Mouse (Mus musculus) heart, embryonic 14.5 days (tissue): ENCODE data around the gene Ffar1. TPM values are rescaled to one million over a fixed set of nuclear protein-coding genes. Genes with fewer than 3 reads are reported as not detected.

Experiments used
- ATAC-seq: fragments of 200-750 bp; cut with Nextera tagmentation; 2 replicates; pipeline ENCODE4 v1.8.0; 2017; ENCODE audit warnings: low read depth, moderate TSS enrichment; ENCODE audit not compliant: insufficient number of reproducible peaks, insufficient read depth, low FRiP score
- H3K27ac ChIP-seq, 2 experiments: fragments of 200-500 bp in 1 of 2; fragments of 300-500 bp in 1 of 2; sonication (generic) in 1 of 2; replicated peaks in 1 of 2; 2 replicates each; pipeline ENCODE4 v1.5.1; 2012 to 2014; ENCODE audit warnings: low read depth in 2 of 2, low read length in 2 of 2, control low read depth in 1 of 2, mild to moderate bottlenecking in 1 of 2, mixed read lengths in 1 of 2; ENCODE audit not compliant: control insufficient read depth in 1 of 2, insufficient read depth in 1 of 2
- H3K27me3 ChIP-seq: fragments of 300-500 bp; sonication (generic); 2 replicates; pipeline ENCODE4 v1.6.1; 2014; ENCODE audit warnings: mild to moderate bottlenecking, low read length, control low read depth; ENCODE audit not compliant: control insufficient read depth, insufficient read depth
- H3K36me3 ChIP-seq: fragments of 300-500 bp; sonication (generic); 2 replicates; pipeline ENCODE4 v1.6.1; 2014; ENCODE audit warnings: mild to moderate bottlenecking, control low read depth, low read length, mixed read lengths; ENCODE audit not compliant: control insufficient read depth, insufficient read depth
- H3K4me1 ChIP-seq, 2 experiments: fragments of 200-500 bp in 1 of 2; fragments of 300-500 bp in 1 of 2; sonication (generic) in 1 of 2; 2 replicates each; pipeline ENCODE4 v1.6.1; 2012 to 2014; ENCODE audit warnings: low read length in 2 of 2, control low read depth in 1 of 2, mixed read lengths in 1 of 2; ENCODE audit not compliant: control insufficient read depth in 2 of 2, insufficient read depth in 2 of 2
- H3K4me2 ChIP-seq: fragments of 300-500 bp; sonication (generic); 2 replicates; pipeline ENCODE4 v1.6.1; 2014; ENCODE audit warnings: mild to moderate bottlenecking, low read length
- H3K4me3 ChIP-seq, 2 experiments: fragments of 200-500 bp in 1 of 2; fragments of 300-500 bp in 1 of 2; sonication (generic) in 1 of 2; 2 replicates each; pipeline ENCODE4 v1.5.1; 2012 to 2014; ENCODE audit warnings: low read length in 2 of 2, mild to moderate bottlenecking in 2 of 2, control low read depth in 1 of 2, low read depth in 1 of 2, moderate library complexity in 1 of 2; ENCODE audit not compliant: control insufficient read depth in 1 of 2, insufficient read depth in 1 of 2
- H3K9ac ChIP-seq: fragments of 300-500 bp; sonication (generic); 2 replicates; pipeline ENCODE4 v1.6.1; 2014; ENCODE audit warnings: mild to moderate bottlenecking, low read length
- H3K9me3 ChIP-seq: fragments of 300-500 bp; sonication (generic); 2 replicates; pipeline ENCODE4 v1.6.1; 2016; ENCODE audit warnings: low read length, control low read depth; ENCODE audit not compliant: control insufficient read depth
- WGBS: fragments of 180-500 bp; shearing (Covaris S2); extraction: QIAGEN DNeasy Blood & Tissue Kit; methylation state at CpG from one replicate; pipeline ENCODE4 v1.1.7; 2014; 5-methylcytosine and 5-hydroxymethylcytosine counted together
- polyA plus RNA-seq: library from polyadenylated mRNA; unstranded; fragments of >200 nt; fragmentation: Nextera tagmentation; extraction: Ambion mirVana; gene quantifications from 2 replicates; pipeline ENCODE4 v1.2.1, GENCODE M21; 2014

Ffar1 gene
- polyA plus RNA-seq, 1 experiment from 2014 or later, result not detected

DNA sequence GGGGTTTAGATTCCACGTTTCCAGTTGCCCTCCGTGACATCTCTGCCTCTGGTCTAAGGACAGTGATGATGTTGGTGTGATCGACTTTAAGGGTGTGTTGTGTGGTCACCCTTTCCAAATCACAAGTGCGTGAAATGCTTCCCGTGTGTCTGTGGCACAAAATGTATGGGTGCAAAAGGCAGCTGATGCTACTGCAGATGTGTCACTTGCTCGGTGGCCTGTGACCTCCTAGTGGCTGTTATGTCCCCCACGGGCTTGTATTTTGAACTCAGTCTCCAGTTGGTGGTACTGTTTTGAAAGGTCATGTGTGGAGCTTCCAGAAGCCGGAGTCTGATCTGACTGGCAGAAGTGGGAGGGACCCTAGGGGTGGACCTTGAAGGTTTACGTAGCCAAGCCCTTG, 30.4 kb upstream of the Ffar1 start:
- H3K4me2 ChIP-seq, result no peak overlapping the region
- ATAC-seq, result no peak

DNA sequence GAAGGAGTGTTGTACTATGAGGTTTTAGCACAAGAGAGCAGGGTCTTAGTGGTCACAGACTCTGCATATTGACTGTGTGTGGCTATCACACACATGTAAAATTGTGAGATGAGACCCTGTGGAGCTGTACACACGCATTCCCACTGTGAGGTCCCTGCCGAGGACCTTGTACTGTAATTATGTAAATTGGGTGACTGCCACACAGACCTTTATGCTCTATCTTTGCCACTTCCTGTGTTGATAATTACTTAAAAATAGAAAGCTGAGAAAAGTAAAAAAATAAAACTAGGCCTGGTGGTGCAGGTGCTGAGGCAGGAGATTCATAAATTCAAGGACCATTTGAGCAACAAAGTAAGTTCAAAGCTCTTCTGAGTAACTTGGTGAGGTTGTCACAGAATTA, 29.3 kb upstream of the Ffar1 start:
- H3K36me3 ChIP-seq, result no peaks in the 10 kb centered on the region
- WGBS, result 50% methylated on average over 2 of the region's 2 CpGs
- no peaks in the 10 kb centered on the region for H3K27me3 ChIP-seq
- H3K9me3 ChIP-seq, result no peaks in the 10 kb centered on the region
- no peak overlapping the region for H3K27ac ChIP-seq
- H3K4me2 ChIP-seq, result no peak overlapping the region
- H3K9ac ChIP-seq, result no peak overlapping the region
- ATAC-seq, result no peak
- no peaks in the 10 kb centered on the region for H3K4me1 ChIP-seq
- no peak overlapping the region for H3K4me3 ChIP-seq

More for the DNA sequence above, 30.4 kb upstream of the Ffar1 start:
- no peak overlapping the region for H3K9ac ChIP-seq
- H3K4me1 ChIP-seq, result no peaks in the 10 kb centered on the region
- H3K27me3 ChIP-seq, result no peaks in the 10 kb centered on the region
- H3K9me3 ChIP-seq, result no peaks in the 10 kb centered on the region
- H3K4me3 ChIP-seq, result no peak overlapping the region
- H3K36me3 ChIP-seq, result no peaks in the 10 kb centered on the region
- H3K27ac ChIP-seq, result no peak overlapping the region
- WGBS, result 83% methylated on average over 9 of the region's 9 CpGs

DNA sequence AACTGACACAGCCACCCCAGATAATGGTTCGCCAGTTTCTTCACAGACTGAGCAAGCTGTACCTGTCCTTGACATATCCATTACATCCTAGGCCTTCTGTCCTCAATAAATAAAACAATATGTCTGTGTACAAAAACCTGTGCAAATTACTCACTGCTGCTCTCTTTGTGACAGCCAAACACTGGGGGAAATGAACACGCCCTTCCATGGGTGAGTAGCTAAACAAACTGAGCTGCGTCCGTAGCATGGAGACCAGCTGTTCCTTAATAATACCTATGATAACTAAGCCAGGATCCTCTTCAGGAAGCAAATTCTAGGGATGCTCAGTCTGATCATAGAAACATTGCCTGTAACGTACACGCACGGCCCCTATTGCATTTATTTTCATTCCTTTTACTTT, 27.4 kb upstream of the Ffar1 start:
- 79% methylated on average over 7 of the region's 7 CpGs for WGBS
- ATAC-seq, result no peak

DNA sequence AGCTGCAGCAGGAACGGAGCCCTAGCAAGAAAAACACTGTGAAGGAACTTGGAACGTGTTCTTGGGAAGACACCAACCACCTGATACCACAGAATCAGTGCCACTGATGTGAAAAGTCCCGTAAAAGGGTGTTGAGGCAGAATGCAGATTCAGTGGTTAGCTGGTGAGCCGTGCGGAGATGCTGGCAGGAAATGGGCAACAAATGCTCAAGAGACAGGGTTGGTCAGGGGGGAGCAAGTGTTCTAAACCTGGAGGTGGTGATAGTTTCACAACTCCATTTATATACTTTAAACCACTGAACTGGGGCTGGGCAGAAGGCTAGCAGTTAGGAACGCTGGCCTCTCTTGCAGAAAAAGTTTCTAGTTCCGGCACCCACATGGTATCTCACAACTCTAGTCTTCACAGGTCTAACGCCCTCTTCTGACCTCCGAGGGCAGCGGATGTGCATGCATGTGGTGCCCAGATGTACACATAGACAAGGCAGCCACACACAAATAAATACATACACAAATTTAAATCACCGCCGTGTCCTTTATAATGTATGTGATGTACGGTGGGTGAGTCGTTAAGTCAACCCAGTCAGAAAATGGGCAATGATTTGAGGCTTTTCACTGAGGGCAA, 26.3 kb upstream of the Ffar1 start:
- no peaks in the 10 kb centered on the region for H3K36me3 ChIP-seq
- no peak for ATAC-seq
- WGBS, result 75% methylated on average over 14 of the region's 14 CpGs
- H3K9me3 ChIP-seq, result no peaks in the 10 kb centered on the region
- H3K4me2 ChIP-seq, result no peak overlapping the region
- no peak overlapping the region for H3K9ac ChIP-seq
- H3K27me3 ChIP-seq, result no peaks in the 10 kb centered on the region
- no peak overlapping the region for H3K27ac ChIP-seq
- H3K4me1 ChIP-seq, result no peaks in the 10 kb centered on the region
- no peak overlapping the region for H3K4me3 ChIP-seq

More for the DNA sequence above, 27.4 kb upstream of the Ffar1 start:
- no peaks in the 10 kb centered on the region for H3K36me3 ChIP-seq
- H3K4me1 ChIP-seq, result no peaks in the 10 kb centered on the region
- no peaks in the 10 kb centered on the region for H3K27me3 ChIP-seq
- no peaks in the 10 kb centered on the region for H3K9me3 ChIP-seq
- H3K4me2 ChIP-seq, result no peak overlapping the region
- no peak overlapping the region for H3K4me3 ChIP-seq
- no peak overlapping the region for H3K9ac ChIP-seq
- no peak overlapping the region for H3K27ac ChIP-seq

DNA sequence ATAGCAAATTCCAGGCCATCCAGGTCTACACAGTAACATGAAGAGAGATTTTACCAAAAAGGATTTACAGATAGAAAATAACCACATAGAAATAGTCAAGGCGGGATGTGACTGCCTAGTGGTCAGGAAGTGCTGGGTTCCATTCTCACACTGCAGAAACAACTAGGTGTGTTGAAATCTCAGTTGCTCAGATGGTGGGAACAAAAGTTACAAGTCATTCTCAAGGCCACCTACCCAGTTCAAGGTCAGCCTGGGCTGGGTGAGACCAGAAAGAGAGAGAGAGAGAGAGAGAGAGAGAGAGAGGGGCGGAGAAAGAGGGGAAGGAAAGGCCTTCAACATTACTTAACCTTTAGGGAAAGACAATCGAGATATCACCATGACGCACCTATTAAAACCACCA, 25.5 kb upstream of the Ffar1 start:
- Histone ChIP-seq H3K27ac (no peak overlapping the region), H3K4me3 (no peak overlapping the region), H3K9ac (no peak overlapping the region), H3K4me2 (no peak overlapping the region), H3K27me3 (no peaks in the 10 kb centered on the region), H3K36me3 (no peaks in the 10 kb centered on the region), H3K9me3 (no peaks in the 10 kb centered on the region), H3K4me1 (no peaks in the 10 kb centered on the region)
- 78% methylated on average over 4 of the region's 4 CpGs for WGBS
- no peak for ATAC-seq

DNA sequence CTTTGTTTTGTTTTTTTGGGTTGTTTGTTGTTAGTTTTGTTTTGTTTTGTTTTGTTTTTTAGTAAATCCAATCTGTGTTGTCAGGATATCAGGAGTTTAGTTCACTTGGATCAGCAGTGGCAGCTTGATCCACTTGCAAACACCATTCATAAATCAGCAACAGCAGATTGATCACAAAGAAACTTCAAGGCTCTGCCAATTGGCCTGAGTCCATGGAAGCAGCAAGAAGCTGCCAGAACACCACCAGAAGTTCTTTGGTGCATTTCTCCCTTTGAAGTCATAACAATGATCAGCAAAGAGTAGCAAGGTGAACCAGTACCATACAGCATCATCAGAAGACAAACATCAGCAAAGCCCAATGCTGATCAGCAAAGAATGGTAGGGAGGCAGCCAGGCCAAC, 22.7 kb upstream of the Ffar1 start:
- ATAC-seq, result no peak

DNA sequence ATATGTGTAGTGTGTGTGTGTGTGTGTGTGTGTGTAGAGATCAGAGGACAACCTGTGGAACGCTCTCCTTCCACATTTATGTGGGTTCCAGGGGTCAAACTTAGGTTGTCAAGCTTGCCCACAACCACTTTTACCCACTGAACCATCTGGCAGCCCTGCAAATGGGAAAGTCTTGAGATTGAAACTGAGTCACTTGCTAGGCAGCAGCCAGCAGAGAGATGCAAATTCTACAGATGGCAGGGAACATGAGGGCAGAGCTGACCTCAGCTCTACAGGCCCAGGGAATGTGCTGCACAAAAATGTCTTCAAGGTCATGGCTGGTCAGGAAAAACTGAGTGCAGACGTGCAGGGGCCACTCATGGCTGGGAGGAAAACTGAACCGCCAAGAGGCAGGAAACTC, 20.0 kb upstream of the Ffar1 start:
- no peak overlapping the region for H3K9ac ChIP-seq
- no peaks in the 10 kb centered on the region for H3K36me3 ChIP-seq
- H3K4me1 ChIP-seq, result no peaks in the 10 kb centered on the region
- no peaks in the 10 kb centered on the region for H3K9me3 ChIP-seq
- no peak overlapping the region for H3K27ac ChIP-seq
- H3K27me3 ChIP-seq, result no peaks in the 10 kb centered on the region
- no peak for ATAC-seq
- WGBS, result 70% methylated on average over 3 of the region's 3 CpGs
- H3K4me3 ChIP-seq, result no peak overlapping the region
- H3K4me2 ChIP-seq, result no peak overlapping the region

More for the DNA sequence above, 22.7 kb upstream of the Ffar1 start:
- Histone ChIP-seq H3K4me2 (no peak overlapping the region), H3K9ac (no peak overlapping the region), H3K4me1 (no peaks in the 10 kb centered on the region), H3K4me3 (no peak overlapping the region), H3K27me3 (no peaks in the 10 kb centered on the region), H3K27ac (no peak overlapping the region), H3K36me3 (no peaks in the 10 kb centered on the region), H3K9me3 (no peaks in the 10 kb centered on the region)

DNA sequence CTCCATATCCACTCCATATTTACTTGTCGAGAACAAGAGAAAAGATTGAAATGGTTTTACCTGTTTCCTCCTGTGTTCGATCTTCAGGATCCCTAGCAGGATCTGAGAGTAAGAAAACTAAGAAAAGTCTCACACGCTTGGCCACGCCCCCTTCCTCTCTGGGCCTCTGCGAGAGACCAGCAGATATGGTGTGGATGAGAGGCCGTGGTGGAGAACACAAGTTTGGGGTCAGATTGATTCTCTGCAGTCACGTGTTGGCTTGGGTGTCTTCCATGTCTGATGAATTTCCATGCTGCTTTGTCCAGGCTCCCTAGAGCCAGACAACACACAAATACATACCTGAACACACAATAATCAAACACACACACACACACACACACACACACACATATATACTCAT, 18.8 kb upstream of the Ffar1 start, which contains the start of gene Cd22:
Cd22 (minus strand) TSS at position 167 of the 400 bp plus-strand sequence.
- H3K4me3 ChIP-seq, result no peak within 1 kb of the TSS
- H3K4me1 ChIP-seq, result no peaks in the 10 kb centered on the region
- no peak within 1 kb of the TSS for H3K9ac ChIP-seq
- H3K27ac ChIP-seq, result no peak within 1 kb of the TSS
- no peaks in the 10 kb centered on the region for H3K9me3 ChIP-seq
- H3K27me3 ChIP-seq, result no peaks in the 10 kb centered on the region
- H3K4me2 ChIP-seq, result no peak within 1 kb of the TSS
- no peak for ATAC-seq
- 53% methylated on average over 7 of the region's 7 CpGs for WGBS
- H3K36me3 ChIP-seq, result no peaks in the 10 kb centered on the region
